Mouse (Mus musculus): Measurements from ENCODE around the gene Maml1. TPM values are rescaled to one million over a fixed set of nuclear protein-coding genes. Genes with fewer than 3 reads are reported as not detected.
A peak's percentile ranks its signal among the peaks of the same experiment; 100 is the strongest.

Maml1 gene
- 2.9 and 3.0 TPM in 2 replicates for polyA plus RNA-seq (2015; fragmentation: Nextera tagmentation; extraction: Ambion mirVana)

DNA sequence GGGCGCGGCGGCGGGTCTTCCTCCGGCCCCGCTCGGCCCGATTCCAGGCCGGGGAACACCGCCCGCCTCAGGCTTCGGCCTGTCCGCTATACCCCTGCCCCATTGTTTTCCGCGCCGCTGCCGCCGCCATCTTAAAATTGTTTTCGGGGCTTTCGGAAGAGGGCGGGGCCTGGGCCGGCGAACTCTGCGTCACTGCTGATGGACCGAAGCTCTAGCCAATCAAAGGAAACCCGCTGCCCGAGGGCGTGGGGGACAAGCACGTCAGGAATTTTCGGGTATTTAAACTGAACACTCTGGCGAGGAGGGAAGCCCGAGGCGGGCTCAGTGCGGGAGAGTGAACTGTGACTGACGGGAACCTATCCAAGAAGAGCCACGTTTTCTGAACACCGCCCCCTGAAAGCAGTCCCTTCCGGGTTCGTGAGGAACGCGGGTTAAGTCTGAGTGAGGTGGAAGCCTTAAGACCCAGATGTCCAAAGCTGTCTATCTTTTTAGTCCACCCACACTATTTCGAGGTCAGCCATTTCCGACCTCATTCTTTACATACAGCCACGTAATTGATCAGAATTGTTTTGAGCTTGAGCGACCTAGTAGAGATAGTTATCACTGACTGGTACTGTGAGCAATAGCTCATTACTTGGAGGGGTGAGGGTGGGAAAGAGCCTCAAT lies at the start of gene Maml1:
Gene Maml1 (minus strand): TSS at position 122 of the 666 bp plus-strand sequence.
- peak within 1 kb of the TSS; percentile 98 for H3K27ac ChIP-seq (ENCODE audit: low read length)
- H3K9ac ChIP-seq (ENCODE audit: low read depth, low read length) = peak within 1 kb of the TSS; percentile 99
- peaks cover 8% of the 10 kb centered on the region for H3K36me3 ChIP-seq (ENCODE audit: control insufficient read depth, insufficient read depth, low read length)
- peak within 1 kb of the TSS; percentile 96 for H3K4me3 ChIP-seq (ENCODE audit: low read length)
- no peaks in the 10 kb centered on the region for H3K9me3 ChIP-seq (ENCODE audit: control insufficient read depth, low read length)
- under 1% methylated on average over 45 of the region's 45 CpGs for WGBS
- H3K4me2 ChIP-seq (ENCODE audit: low read depth, low read length) = peak within 1 kb of the TSS; percentile 86
- peaks cover 11% of the 10 kb centered on the region for H3K4me1 ChIP-seq (ENCODE audit: control insufficient read depth, insufficient read depth, low read length)
- ATAC-seq = peak; percentile 98
- no peaks in the 10 kb centered on the region for H3K27me3 ChIP-seq (replicated peaks; ENCODE audit: control insufficient read depth, insufficient read depth, low read length)

DNA sequence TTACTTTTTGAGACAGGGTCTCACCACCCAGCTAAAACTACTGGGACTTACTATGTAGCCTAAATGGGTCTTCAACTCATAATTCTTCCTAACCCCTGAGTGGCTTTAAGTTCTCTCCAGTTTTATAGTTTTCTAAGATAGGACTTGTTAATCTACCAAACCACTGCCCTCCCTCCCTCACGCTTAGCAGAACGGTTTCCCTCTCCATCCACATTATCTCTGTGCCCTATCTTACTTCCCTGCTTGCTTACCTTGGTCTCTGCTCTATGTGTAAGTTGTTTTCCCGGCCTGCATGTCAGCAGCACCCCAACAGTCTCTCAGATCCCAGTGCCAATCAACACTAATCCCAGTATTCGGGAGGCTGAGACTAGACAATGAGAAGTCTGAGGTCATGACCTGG lies 44.8 kb upstream of the Maml1 start:
- 69% methylated on average over 4 of the region's 4 CpGs for WGBS
- H3K9me3 ChIP-seq (ENCODE audit: control insufficient read depth, low read length) = no peaks in the 10 kb centered on the region
- no peak for ATAC-seq
- H3K9ac ChIP-seq (ENCODE audit: low read depth, low read length) = no peak overlapping the region
- no peak overlapping the region for H3K4me3 ChIP-seq (ENCODE audit: low read length)
- no peaks in the 10 kb centered on the region for H3K27me3 ChIP-seq (replicated peaks; ENCODE audit: control insufficient read depth, insufficient read depth, low read length)
- H3K4me2 ChIP-seq (ENCODE audit: low read depth, low read length) = no peak overlapping the region
- H3K27ac ChIP-seq (ENCODE audit: low read length) = no peak overlapping the region
- H3K36me3 ChIP-seq (ENCODE audit: control insufficient read depth, insufficient read depth, low read length) = no peaks in the 10 kb centered on the region
- H3K4me1 ChIP-seq (ENCODE audit: control insufficient read depth, insufficient read depth, low read length) = no peaks in the 10 kb centered on the region

DNA sequence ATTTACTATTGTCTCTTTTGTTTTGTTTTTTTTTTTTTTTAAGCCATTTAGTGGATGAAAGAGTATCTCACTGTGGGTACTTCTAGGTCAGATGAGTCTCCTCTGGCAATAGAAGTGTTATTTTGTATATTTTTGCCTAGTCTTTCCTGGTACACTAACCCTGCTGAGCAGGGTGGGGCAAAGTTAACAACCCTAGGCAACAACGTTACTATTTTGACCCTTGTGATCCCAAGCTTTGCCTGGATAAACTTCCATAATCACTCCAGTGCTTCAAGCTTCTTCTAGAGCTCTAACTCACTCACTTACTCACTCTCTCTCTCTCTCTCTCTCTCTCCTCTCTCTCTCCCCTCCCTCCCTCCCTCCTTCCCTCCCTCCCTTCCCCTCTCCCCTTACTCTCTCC lies 44.0 kb upstream of the Maml1 start:
- no peak overlapping the region for H3K27ac ChIP-seq (ENCODE audit: low read length)
- no peaks in the 10 kb centered on the region for H3K4me1 ChIP-seq (ENCODE audit: control insufficient read depth, insufficient read depth, low read length)
- H3K27me3 ChIP-seq (replicated peaks; ENCODE audit: control insufficient read depth, insufficient read depth, low read length) = no peaks in the 10 kb centered on the region
- 39% methylated on average over 1 of the region's 1 CpGs for WGBS
- H3K9me3 ChIP-seq (ENCODE audit: control insufficient read depth, low read length) = no peaks in the 10 kb centered on the region
- no peak overlapping the region for H3K9ac ChIP-seq (ENCODE audit: low read depth, low read length)
- no peaks in the 10 kb centered on the region for H3K36me3 ChIP-seq (ENCODE audit: control insufficient read depth, insufficient read depth, low read length)
- peak; percentile 74 for ATAC-seq
- H3K4me3 ChIP-seq (ENCODE audit: low read length) = no peak overlapping the region
- no peak overlapping the region for H3K4me2 ChIP-seq (ENCODE audit: low read depth, low read length)

DNA sequence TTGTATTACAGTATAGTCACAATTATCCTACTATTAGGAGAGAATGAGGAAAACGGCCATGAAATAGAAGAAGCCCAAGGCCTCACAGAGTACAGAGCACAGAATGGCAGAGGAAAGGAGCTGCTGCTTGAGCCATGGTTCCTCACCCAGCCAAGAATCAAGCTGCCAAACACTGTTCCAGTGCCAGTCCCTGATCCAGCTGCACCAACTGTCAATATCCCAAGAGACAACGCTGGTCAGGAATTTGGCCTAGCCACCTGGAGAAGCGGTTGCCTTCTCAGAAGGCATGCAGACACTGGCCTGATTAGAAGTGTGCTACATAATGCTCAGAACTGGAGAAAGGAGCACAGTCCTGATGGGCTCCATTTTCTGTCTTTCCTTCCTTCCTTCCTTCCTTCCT lies 41.1 kb upstream of the Maml1 start:
- no peak for ATAC-seq
- no peak overlapping the region for H3K27ac ChIP-seq (ENCODE audit: low read length)
- 80% methylated on average over 3 of the region's 3 CpGs for WGBS

DNA sequence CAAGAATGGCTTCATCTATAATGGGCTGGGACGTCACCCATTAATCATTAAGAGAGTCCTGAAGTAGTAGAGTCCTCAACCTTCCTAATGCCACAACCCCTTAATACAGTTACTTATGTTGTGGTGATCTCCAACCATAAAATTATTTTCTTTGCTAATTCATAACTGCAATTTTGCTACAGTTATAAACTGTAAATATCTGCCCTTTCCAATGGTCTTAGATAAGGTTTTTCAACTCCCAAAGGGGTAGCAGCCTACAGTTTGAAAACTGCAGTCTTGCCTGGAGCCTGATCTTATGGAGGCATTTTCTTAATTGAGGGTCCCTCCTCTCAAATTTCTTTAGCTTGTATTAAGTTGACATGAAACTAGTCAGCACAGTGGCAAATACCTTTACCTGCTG lies 37.3 kb upstream of the Maml1 start:
- Histone ChIP-seq H3K4me3 (ENCODE audit: low read length) (no peak overlapping the region), H3K9ac (ENCODE audit: low read depth, low read length) (no peak overlapping the region), H3K27me3 (replicated peaks; ENCODE audit: control insufficient read depth, insufficient read depth, low read length) (no peaks in the 10 kb centered on the region), H3K4me1 (ENCODE audit: control insufficient read depth, insufficient read depth, low read length) (no peaks in the 10 kb centered on the region), H3K4me2 (ENCODE audit: low read depth, low read length) (no peak overlapping the region), H3K9me3 (ENCODE audit: control insufficient read depth, low read length) (no peaks in the 10 kb centered on the region), H3K27ac (ENCODE audit: low read length) (no peak overlapping the region), H3K36me3 (ENCODE audit: control insufficient read depth, insufficient read depth, low read length) (no peaks in the 10 kb centered on the region)
- 98% methylated on average over 1 of the region's 1 CpGs for WGBS
- no peak for ATAC-seq

More for the DNA sequence above, 41.1 kb upstream of the Maml1 start:
- Histone ChIP-seq H3K4me1 (ENCODE audit: control insufficient read depth, insufficient read depth, low read length) (no peaks in the 10 kb centered on the region), H3K9me3 (ENCODE audit: control insufficient read depth, low read length) (no peaks in the 10 kb centered on the region), H3K4me2 (ENCODE audit: low read depth, low read length) (no peak overlapping the region), H3K27me3 (replicated peaks; ENCODE audit: control insufficient read depth, insufficient read depth, low read length) (no peaks in the 10 kb centered on the region), H3K9ac (ENCODE audit: low read depth, low read length) (no peak overlapping the region), H3K4me3 (ENCODE audit: low read length) (no peak overlapping the region), H3K36me3 (ENCODE audit: control insufficient read depth, insufficient read depth, low read length) (no peaks in the 10 kb centered on the region)

DNA sequence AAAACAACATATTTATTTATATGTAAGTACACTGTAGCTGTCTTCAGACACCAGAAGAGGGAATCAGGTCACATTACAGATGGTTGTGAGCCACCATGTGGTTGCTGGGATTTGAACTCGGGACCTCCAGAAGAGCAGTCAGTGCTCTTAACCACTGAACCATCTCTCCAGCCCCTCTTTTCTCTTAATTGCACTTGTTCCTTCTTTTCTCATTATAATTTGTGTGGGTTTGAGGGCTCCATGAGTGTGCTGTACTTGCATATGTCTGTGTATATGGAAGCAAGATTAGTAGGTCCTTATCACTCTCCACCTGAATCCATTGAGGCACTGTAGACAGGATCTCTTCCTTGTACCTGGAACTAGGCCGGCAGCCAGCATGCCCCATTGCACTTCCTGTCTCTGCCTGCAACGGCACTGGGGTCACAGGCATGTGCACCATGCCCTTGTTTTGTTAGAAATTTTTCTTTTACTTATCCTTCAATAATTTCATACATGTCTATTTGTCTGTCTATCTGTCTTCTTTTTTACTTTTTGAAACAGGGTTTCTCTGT lies 36.0 kb upstream of the Maml1 start:
- peaks cover 4% of the 10 kb centered on the region for H3K4me1 ChIP-seq (ENCODE audit: control insufficient read depth, insufficient read depth, low read length)
- no peaks in the 10 kb centered on the region for H3K36me3 ChIP-seq (ENCODE audit: control insufficient read depth, insufficient read depth, low read length)
- H3K9ac ChIP-seq (ENCODE audit: low read depth, low read length) = no peak overlapping the region
- H3K4me3 ChIP-seq (ENCODE audit: low read length) = no peak overlapping the region
- no peaks in the 10 kb centered on the region for H3K9me3 ChIP-seq (ENCODE audit: control insufficient read depth, low read length)
- H3K27ac ChIP-seq (ENCODE audit: low read length) = no peak overlapping the region
- no peak for ATAC-seq
- no peaks in the 10 kb centered on the region for H3K27me3 ChIP-seq (replicated peaks; ENCODE audit: control insufficient read depth, insufficient read depth, low read length)
- WGBS = 80% methylated on average over 3 of the region's 3 CpGs
- H3K4me2 ChIP-seq (ENCODE audit: low read depth, low read length) = no peak overlapping the region

DNA sequence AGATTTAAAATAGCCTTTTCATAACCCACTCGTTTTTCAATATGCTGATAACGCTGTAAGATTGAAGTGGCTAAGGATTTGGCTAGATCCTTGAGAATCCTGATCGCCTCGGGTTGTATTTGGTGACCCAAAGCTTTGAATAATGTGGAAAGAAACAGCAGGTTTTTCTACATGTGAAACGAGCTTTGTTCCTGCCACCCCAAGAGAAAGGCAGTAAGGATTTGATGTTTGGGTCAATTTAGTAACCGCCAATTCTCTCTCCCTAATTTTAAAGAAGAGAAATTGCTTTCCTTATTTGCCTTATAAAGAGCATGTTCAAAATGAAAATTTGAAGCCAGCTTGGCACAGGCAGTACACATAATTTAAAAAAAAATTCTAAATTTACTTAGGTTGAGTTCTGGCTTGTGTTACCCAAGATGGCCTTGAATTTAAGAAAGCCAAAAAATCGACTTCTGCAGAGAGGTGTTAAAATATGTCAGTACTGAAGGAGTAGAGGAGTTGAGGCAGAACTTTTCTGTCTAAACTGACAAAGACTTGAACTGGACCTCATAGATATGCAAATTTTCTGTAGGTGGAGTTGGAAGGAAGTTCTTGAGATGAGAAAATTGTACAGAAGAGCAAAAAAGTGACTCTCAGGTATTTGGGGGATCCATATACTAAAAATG lies 34.3 kb upstream of the Maml1 start:
- Histone ChIP-seq H3K27ac (ENCODE audit: low read length) (peak overlapping the region; percentile 92), H3K9ac (ENCODE audit: low read depth, low read length) (peak overlapping the region; percentile 83), H3K9me3 (ENCODE audit: control insufficient read depth, low read length) (no peaks in the 10 kb centered on the region), H3K36me3 (ENCODE audit: control insufficient read depth, insufficient read depth, low read length) (no peaks in the 10 kb centered on the region), H3K4me2 (ENCODE audit: low read depth, low read length) (peak overlapping the region; percentile 60), H3K4me3 (ENCODE audit: low read length) (peak overlapping the region; percentile 92), H3K27me3 (replicated peaks; ENCODE audit: control insufficient read depth, insufficient read depth, low read length) (no peaks in the 10 kb centered on the region), H3K4me1 (ENCODE audit: control insufficient read depth, insufficient read depth, low read length) (peaks cover 14% of the 10 kb centered on the region)
- no peak for ATAC-seq
- WGBS = 2% methylated on average over 7 of the region's 7 CpGs

DNA sequence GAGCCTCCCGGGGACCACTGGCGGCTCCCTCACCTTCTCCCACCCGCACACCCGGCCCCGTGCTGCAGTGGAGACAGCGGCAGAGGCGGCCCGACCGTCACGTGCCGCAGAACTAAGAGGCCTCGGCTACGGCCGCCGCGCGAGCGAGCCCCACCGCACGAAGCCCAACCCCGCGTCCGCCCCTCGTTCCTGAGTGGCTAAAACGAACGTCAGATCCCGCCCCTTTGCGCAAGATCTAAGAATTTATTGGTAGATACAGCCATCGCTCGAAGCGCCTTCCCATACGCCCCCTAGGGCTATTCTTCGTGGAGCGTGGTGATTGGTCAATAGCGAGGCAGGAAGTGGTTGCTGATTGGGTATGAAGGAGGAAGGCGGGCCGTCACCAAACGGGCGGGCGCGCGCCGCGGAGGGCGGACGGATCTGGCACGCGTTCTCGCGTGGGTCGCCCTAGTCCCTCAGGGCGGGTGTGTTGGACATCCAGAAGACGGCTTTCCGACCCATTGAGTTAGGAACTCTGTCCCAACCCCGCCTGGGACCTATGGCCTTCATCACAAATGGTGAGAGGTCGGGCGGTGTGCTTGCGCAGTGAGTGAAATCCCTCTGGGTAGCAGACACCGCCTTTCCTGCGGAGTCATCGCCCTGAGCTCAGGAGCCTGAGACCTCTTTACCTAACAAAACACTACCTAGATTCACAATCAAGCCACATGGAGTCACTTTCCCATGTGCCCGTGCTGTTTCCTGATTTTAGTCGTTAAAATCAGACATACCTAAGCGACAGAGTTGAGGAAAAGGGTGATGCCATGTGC lies 33.6 kb upstream of the Maml1 start, which contains the start of gene Canx:
Gene Canx (minus strand): TSS at position 178 of the 806 bp plus-strand sequence.
- Histone ChIP-seq H3K27me3 (replicated peaks; ENCODE audit: control insufficient read depth, insufficient read depth, low read length) (no peaks in the 10 kb centered on the region), H3K4me1 (ENCODE audit: control insufficient read depth, insufficient read depth, low read length) (peaks cover 14% of the 10 kb centered on the region), H3K9me3 (ENCODE audit: control insufficient read depth, low read length) (no peaks in the 10 kb centered on the region), H3K4me3 (ENCODE audit: low read length) (peak within 1 kb of the TSS; percentile 92), H3K9ac (ENCODE audit: low read depth, low read length) (peak within 1 kb of the TSS; percentile 99), H3K36me3 (ENCODE audit: control insufficient read depth, insufficient read depth, low read length) (no peaks in the 10 kb centered on the region), H3K27ac (ENCODE audit: low read length) (peak within 1 kb of the TSS; percentile 92), H3K4me2 (ENCODE audit: low read depth, low read length) (peak within 1 kb of the TSS; percentile 70)
- peak; percentile 98 for ATAC-seq
- under 1% methylated on average over 64 of the region's 64 CpGs for WGBS

Measured in intestine, embryonic 16.5 days (tissue).